Mouse (Mus musculus) frontal cortex, postnatal 14 days (tissue): ENCODE results near the gene Dysf.

Source experiments
- DNase-seq, 2 experiments: peaks; one replicate each; pipeline ENCODE4 v3.0.0; 2022; ENCODE audit warnings: low spot score in 2 of 2

Gene Dysf

DNA sequence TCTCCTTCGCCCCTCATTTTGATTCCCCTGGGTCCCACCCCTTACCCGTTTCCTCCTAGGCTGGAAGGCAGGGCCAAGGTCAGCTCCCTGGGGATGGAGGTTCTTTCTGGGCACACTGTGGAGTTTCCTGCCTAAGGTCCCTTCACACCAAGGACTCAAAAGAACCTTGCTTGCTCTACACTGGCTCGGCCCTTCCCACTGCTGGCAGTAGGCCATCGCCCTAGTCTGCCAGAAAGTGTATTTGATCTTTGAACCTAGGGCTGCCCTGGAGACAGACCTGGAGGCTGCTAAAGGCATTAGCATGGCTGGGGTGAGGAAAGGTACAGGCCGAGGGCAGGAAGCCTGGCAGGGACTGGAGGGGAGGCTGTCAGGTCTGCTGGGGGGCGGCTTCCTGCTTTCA, 225.4 kb downstream of the Dysf start:
- no peak for DNase-seq

- DNase-seq: no peak
Measured at GRCm38 (mm10) chr6:84235365-84235764, 227.0 kb downstream of the Dysf start.

DNA sequence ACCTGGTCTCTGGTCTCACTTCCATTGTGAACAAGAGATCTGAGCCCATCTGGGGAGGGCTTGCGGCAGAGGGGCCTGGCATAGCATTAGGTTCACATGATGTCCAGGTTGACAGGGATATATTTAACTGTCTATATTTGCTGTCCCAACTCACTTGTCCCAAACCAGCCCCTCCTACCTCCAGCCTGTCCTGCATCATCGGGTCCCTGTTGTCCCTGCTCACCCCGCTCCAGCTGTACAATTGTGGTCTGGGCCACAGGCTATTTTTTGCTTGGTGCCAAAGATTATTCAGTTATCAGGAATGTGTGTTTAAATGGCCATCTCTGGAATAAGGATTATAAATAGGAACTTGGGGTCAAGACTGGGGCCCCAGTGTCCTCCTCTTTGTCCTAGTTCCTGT, 235.0 kb downstream of the Dysf start:
- no peak for DNase-seq

DNA sequence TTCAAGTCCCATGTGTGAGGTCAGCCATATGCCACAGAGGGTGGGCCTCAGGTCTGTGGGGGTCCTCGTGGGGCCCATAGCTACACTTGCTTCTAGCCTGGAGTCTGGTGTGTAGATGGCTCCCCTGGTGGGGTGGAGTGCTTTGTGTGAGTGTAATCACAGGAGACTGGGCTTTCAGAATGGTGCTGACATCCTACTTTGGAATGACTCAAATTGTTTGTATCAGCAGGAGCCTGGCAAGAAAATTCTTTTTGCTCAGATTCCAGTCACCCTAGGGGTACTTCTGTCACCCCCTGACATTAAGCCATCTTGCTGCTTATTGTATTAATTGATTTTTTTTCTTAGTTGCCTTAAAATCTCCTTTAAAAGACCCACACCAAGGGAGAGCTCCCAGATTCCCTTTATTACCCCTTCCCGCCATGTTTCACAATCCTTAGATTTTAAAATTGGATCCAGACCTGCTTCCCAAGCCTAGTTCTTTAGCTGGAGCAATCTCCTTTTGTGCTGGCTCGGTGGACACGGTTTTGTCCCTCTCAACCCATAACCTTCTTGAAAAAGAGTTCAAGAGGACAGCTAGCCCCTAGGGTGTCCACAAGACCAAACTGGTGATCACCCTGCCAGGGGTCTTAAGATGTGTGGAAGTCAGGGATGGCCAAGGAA, 237.8 kb downstream of the Dysf start:
- DNase-seq: no peak

- no peak for DNase-seq
Measured at GRCm38 (mm10) chr6:84246979-84247378, 238.6 kb downstream of the Dysf start.
